Mouse (Mus musculus): ENCODE measurements around the gene Csad. TPM values are rescaled to one million over a fixed set of nuclear protein-coding genes. Genes with fewer than 3 reads are reported as not detected.

The Csad gene
- polyA plus RNA-seq, 1 experiment: 42.7 TPM

GRCm38 (mm10) chr15:102208092-102208561 is 3.6 kb upstream of the Csad start:
- Histone ChIP-seq H3K4me3 (ENCODE audit: insufficient read depth, low read length) (no peak overlapping the region), H3K27ac (ENCODE audit: insufficient read depth, low read length) (no peak overlapping the region), H3K4me1 (ENCODE audit: control insufficient read depth, insufficient read depth, low read length) (peaks cover 2% of the 10 kb centered on the region; the same call in 1 of the 2 replicates)
- TF ChIP-seq POLR2A (IDR thresholded peaks at IDR 0.05; ENCODE audit: low read depth, low read length) (no peak), CTCF (IDR thresholded peaks at IDR 0.05; ENCODE audit: borderline replicate concordance, insufficient read depth, low read length) (no peak)

- Histone ChIP-seq H3K27ac (ENCODE audit: insufficient read depth, low read length) (no peak overlapping the region), H3K4me3 (ENCODE audit: insufficient read depth, low read length) (no peak overlapping the region), H3K4me1 (ENCODE audit: control insufficient read depth, insufficient read depth, low read length) (peaks cover 4% of the 10 kb centered on the region)
- TF ChIP-seq POLR2A (IDR thresholded peaks at IDR 0.05; ENCODE audit: low read depth, low read length) (no peak), CTCF (IDR thresholded peaks at IDR 0.05; ENCODE audit: borderline replicate concordance, insufficient read depth, low read length) (no peak)
Measured at GRCm38 (mm10) chr15:102207351-102207750, 2.8 kb upstream of the Csad start.

DNA sequence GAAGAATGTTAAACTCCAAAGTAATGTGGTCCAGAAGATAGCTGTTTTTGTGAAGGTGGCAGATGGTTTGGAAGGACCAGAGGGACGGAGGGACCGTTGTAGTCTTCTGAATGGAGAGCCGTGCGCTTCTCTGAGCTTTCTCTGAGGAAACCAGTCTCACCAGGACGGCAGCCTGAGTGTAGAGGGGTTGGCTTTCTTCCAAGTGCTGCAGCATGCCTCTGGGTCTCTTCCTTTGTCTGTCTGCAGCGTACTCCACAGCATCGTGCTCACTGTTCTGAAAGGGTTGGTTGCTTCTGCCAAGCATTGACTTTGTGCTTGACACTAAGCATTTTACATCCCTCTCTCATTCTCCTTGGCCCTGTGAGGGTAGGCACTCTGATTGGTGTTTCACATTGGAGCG is 1.3 kb upstream of the Csad start:
- Histone ChIP-seq H3K27ac (ENCODE audit: insufficient read depth, low read length) (no peak overlapping the region), H3K4me3 (ENCODE audit: insufficient read depth, low read length) (peak overlapping the region; percentile 15; the same call in 1 of the 2 replicates)

GRCm38 (mm10) chr15:102203835-102204381 is 616 bp downstream of the Csad start:
- TF ChIP-seq POLR2A (IDR thresholded peaks at IDR 0.05; ENCODE audit: low read depth, low read length) (peak; percentile 66), CTCF (IDR thresholded peaks at IDR 0.05; ENCODE audit: borderline replicate concordance, insufficient read depth, low read length) (no peak)
- H3K4me3 ChIP-seq (ENCODE audit: insufficient read depth, low read length): peak overlapping the region; percentile 98
- H3K27ac ChIP-seq (ENCODE audit: insufficient read depth, low read length): peak overlapping the region; percentile 92
- peaks cover 7% of the 10 kb centered on the region for H3K4me1 ChIP-seq (ENCODE audit: control insufficient read depth, insufficient read depth, low read length)

More for the DNA sequence above, 1.3 kb upstream of the Csad start:
- no peak for TF ChIP-seq POLR2A (IDR thresholded peaks at IDR 0.05; ENCODE audit: low read depth, low read length)
- no peak for TF ChIP-seq CTCF (IDR thresholded peaks at IDR 0.05; ENCODE audit: borderline replicate concordance, insufficient read depth, low read length)
- peaks cover 7% of the 10 kb centered on the region for H3K4me1 ChIP-seq (ENCODE audit: control insufficient read depth, insufficient read depth, low read length)

GRCm38 (mm10) chr15:102202971-102203834 is 1.3 kb downstream of the Csad start, which contains the start of gene Zfp740:
Zfp740 (plus strand) TSS chr15:102203249.
- Histone ChIP-seq H3K4me1 (ENCODE audit: control insufficient read depth, insufficient read depth, low read length) (peaks cover 7% of the 10 kb centered on the region), H3K4me3 (ENCODE audit: insufficient read depth, low read length) (peak within 1 kb of the TSS; percentile 98), H3K27ac (ENCODE audit: insufficient read depth, low read length) (peak within 1 kb of the TSS; percentile 92)
- TF ChIP-seq CTCF (IDR thresholded peaks at IDR 0.05; ENCODE audit: borderline replicate concordance, insufficient read depth, low read length) (no peak), POLR2A (IDR thresholded peaks at IDR 0.05; ENCODE audit: low read depth, low read length) (peak; percentile 39)

DNA sequence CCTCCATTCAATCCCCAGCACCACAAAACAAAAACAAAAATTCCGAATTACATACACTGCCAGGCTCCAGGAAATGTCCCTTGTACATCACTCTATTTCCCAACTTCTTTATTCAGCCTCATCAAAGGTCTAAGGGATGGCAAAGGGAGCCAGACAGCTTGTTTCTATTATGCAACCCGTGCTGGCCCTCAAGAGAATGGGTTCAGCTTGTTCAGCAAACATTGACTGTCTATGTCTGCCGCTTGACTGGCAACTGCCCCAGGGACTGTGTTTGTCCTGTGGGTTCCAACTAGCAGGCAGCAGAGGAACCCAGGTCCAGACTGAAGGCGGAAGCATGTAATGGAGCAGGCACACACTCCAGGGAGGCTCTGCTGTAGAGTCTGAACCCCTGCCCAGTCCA is 5.7 kb downstream of the Csad start:
- Histone ChIP-seq H3K4me1 (ENCODE audit: control insufficient read depth, insufficient read depth, low read length) (peaks cover 9% of the 10 kb centered on the region; the same call in 1 of the 2 replicates), H3K4me3 (ENCODE audit: insufficient read depth, low read length) (no peak overlapping the region), H3K27ac (ENCODE audit: insufficient read depth, low read length) (no peak overlapping the region)
- TF ChIP-seq CTCF (IDR thresholded peaks at IDR 0.05; ENCODE audit: borderline replicate concordance, insufficient read depth, low read length) (no peak), POLR2A (IDR thresholded peaks at IDR 0.05; ENCODE audit: low read depth, low read length) (no peak)

- no peak overlapping the region for H3K27ac ChIP-seq (ENCODE audit: insufficient read depth, low read length)
- TF ChIP-seq POLR2A (IDR thresholded peaks at IDR 0.05; ENCODE audit: low read depth, low read length) (no peak), CTCF (IDR thresholded peaks at IDR 0.05; ENCODE audit: borderline replicate concordance, insufficient read depth, low read length) (no peak)
- H3K4me3 ChIP-seq (ENCODE audit: insufficient read depth, low read length): no peak overlapping the region
Measured at GRCm38 (mm10) chr15:102195373-102195772, 9.2 kb downstream of the Csad start.

GRCm38 (mm10) chr15:102194439-102194838 is 10.1 kb downstream of the Csad start:
- TF ChIP-seq CTCF (IDR thresholded peaks at IDR 0.05; ENCODE audit: borderline replicate concordance, insufficient read depth, low read length) (no peak), POLR2A (IDR thresholded peaks at IDR 0.05; ENCODE audit: low read depth, low read length) (no peak)
- no peak overlapping the region for H3K27ac ChIP-seq (ENCODE audit: insufficient read depth, low read length)
- peaks cover 5% of the 10 kb centered on the region; the same call in 1 of the 2 replicates for H3K4me1 ChIP-seq (ENCODE audit: control insufficient read depth, insufficient read depth, low read length)
- no peak overlapping the region for H3K4me3 ChIP-seq (ENCODE audit: insufficient read depth, low read length)

More at GRCm38 (mm10) chr15:102195373-102195772, 9.2 kb downstream of the Csad start:
- H3K4me1 ChIP-seq (ENCODE audit: control insufficient read depth, insufficient read depth, low read length): peaks cover 5% of the 10 kb centered on the region; the same call in 1 of the 2 replicates

DNA sequence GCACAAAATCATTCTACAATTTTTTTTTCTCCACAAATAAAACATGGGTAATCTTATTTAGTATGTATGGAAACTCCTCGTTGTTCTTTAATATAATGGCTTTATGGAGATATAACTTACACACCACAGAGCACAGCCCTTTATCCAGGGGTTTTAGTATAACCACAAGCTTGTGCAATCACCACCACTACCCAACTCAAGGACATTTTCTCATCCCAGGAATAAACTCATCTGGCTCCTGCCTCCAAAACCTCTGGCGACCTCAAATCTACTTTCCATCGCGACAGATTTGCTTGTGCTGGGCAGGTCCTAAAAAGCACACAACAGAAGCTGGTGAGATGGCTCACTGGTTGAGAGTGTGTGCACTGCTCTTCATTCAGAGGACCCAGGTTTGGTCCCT is 10.9 kb downstream of the Csad start:
- no peak for TF ChIP-seq POLR2A (IDR thresholded peaks at IDR 0.05; ENCODE audit: low read depth, low read length)
- TF ChIP-seq CTCF (IDR thresholded peaks at IDR 0.05; ENCODE audit: borderline replicate concordance, insufficient read depth, low read length): no peak

More for the DNA sequence above, 10.9 kb downstream of the Csad start:
- no peak overlapping the region for H3K27ac ChIP-seq (ENCODE audit: insufficient read depth, low read length)
- H3K4me3 ChIP-seq (ENCODE audit: insufficient read depth, low read length): no peak overlapping the region
- peaks cover 5% of the 10 kb centered on the region; the same call in 1 of the 2 replicates for H3K4me1 ChIP-seq (ENCODE audit: control insufficient read depth, insufficient read depth, low read length)
